Mouse (Mus musculus) kidney, embryonic 14.5 days (tissue): Measurements from ENCODE around the gene Socs1. TPM values are rescaled to one million over a fixed set of nuclear protein-coding genes. Genes with fewer than 3 reads are reported as not detected.

Experiments used
- ATAC-seq: fragments of 200-750 bp; cut with Nextera tagmentation; 2 replicates; pipeline ENCODE4 v1.8.0; 2017; ENCODE audit warnings: moderate number of reproducible peaks, mild to moderate bottlenecking, moderate TSS enrichment, moderate library complexity; ENCODE audit not compliant: low FRiP score, low TSS enrichment
- H3K27ac ChIP-seq: fragments of 300-500 bp; sonication (generic); 2 replicates; pipeline ENCODE4 v1.5.1; 2014; ENCODE audit warnings: low read depth, mild to moderate bottlenecking, low read length, moderate library complexity, mixed read lengths
- H3K27me3 ChIP-seq: fragments of 300-500 bp; sonication (generic); 2 replicates; pipeline ENCODE4 v1.6.1; 2014; ENCODE audit warnings: mild to moderate bottlenecking, low read length; ENCODE audit not compliant: control insufficient read depth, insufficient read depth
- H3K36me3 ChIP-seq: fragments of 300-500 bp; sonication (generic); 2 replicates; pipeline ENCODE4 v1.6.1; 2014; ENCODE audit warnings: low read length, mixed read lengths; ENCODE audit not compliant: control insufficient read depth, insufficient read depth
- H3K4me1 ChIP-seq: fragments of 300-500 bp; sonication (generic); 2 replicates; pipeline ENCODE4 v1.6.1; 2014; ENCODE audit warnings: low read length, mixed read lengths; ENCODE audit not compliant: control insufficient read depth, insufficient read depth
- H3K4me2 ChIP-seq: fragments of 300-500 bp; sonication (generic); replicated peaks from 2 replicates; pipeline ENCODE4 v1.6.1; 2014; ENCODE audit warnings: low read depth, mild to moderate bottlenecking, low read length
- H3K4me3 ChIP-seq: fragments of 300-500 bp; sonication (generic); 2 replicates; pipeline ENCODE4 v1.5.1; 2014; ENCODE audit warnings: mild to moderate bottlenecking, low read length
- H3K9ac ChIP-seq: fragments of 300-500 bp; sonication (generic); 2 replicates; pipeline ENCODE4 v1.6.1; 2014; ENCODE audit warnings: low read depth, mild to moderate bottlenecking, low read length, moderate library complexity
- H3K9me3 ChIP-seq: fragments of 300-500 bp; sonication (generic); 2 replicates; pipeline ENCODE4 v1.6.1; 2016; ENCODE audit warnings: low read length; ENCODE audit not compliant: control insufficient read depth
- WGBS: fragments of 180-500 bp; shearing (Covaris S2); extraction: QIAGEN DNeasy Blood & Tissue Kit; methylation state at CpG from one replicate; pipeline ENCODE4 v1.1.7; 2014; 5-methylcytosine and 5-hydroxymethylcytosine counted together
- polyA plus RNA-seq: library from polyadenylated mRNA; unstranded; fragments of >200 nt; fragmentation: Nextera tagmentation; extraction: Ambion mirVana; gene quantifications from 2 replicates; pipeline ENCODE4 v1.2.1, GENCODE M21; 2014

Socs1 gene
- polyA plus RNA-seq, 1 experiment from 2014 or later, result 6.3 TPM

- H3K4me3 ChIP-seq, result no peak overlapping the region
- H3K4me2 ChIP-seq, result no peak overlapping the region
- H3K36me3 ChIP-seq, result no peaks in the 10 kb centered on the region
- H3K27ac ChIP-seq, result no peak overlapping the region
- H3K9me3 ChIP-seq, result no peaks in the 10 kb centered on the region
- no peaks in the 10 kb centered on the region for H3K27me3 ChIP-seq
- H3K4me1 ChIP-seq, result peaks cover 14% of the 10 kb centered on the region; the same call in 1 of the 2 replicates
- H3K9ac ChIP-seq, result no peak overlapping the region
- WGBS, result 52% methylated on average over 19 of the region's 19 CpGs
- no peak for ATAC-seq
These were observed 13.4 kb downstream of the Socs1 start for GRCm38 (mm10) chr16:10771769-10772510.

GRCm38 (mm10) chr16:10770531-10771325 is 14.6 kb downstream of the Socs1 start:
- H3K4me2 ChIP-seq, result no peak overlapping the region
- no peak overlapping the region for H3K4me3 ChIP-seq
- ATAC-seq, result no peak
- no peaks in the 10 kb centered on the region for H3K36me3 ChIP-seq
- no peak overlapping the region for H3K27ac ChIP-seq
- H3K27me3 ChIP-seq, result no peaks in the 10 kb centered on the region
- 37% methylated on average over 4 of the region's 4 CpGs for WGBS
- H3K9ac ChIP-seq, result no peak overlapping the region
- peaks cover 7% of the 10 kb centered on the region; the same call in 1 of the 2 replicates for H3K4me1 ChIP-seq
- H3K9me3 ChIP-seq, result no peaks in the 10 kb centered on the region

GRCm38 (mm10) chr16:10769661-10770060 is 15.7 kb downstream of the Socs1 start:
- WGBS, result 47% methylated on average over 2 of the region's 2 CpGs
- no peak overlapping the region; the same call in 1 of the 2 replicates for H3K9ac ChIP-seq

DNA sequence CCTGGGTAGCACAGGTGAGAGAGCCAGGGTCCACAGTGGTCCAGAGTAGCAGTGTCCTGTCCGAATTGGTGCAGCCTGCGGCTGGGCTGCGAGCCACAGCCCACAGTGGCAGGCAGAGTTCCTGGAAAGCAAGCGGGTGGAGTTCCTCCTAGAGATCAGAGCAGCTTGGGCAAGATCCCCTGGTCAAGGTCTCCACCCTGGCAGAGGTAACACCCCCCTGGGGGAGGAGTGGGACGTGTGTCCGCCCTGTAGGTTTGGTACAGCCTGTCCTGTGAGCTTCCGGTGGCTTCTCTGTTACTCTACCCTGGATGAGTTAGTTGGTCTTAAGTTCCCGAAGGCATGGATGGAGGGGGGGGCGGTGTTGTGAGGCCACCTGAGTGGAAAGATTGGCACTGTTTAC is 16.5 kb downstream of the Socs1 start:
- H3K27me3 ChIP-seq, result no peaks in the 10 kb centered on the region
- H3K9ac ChIP-seq, result no peak overlapping the region
- no peak overlapping the region for H3K4me2 ChIP-seq
- WGBS, result 51% methylated on average over 9 of the region's 9 CpGs
- H3K4me1 ChIP-seq, result peaks cover 8% of the 10 kb centered on the region; the same call in 1 of the 2 replicates
- no peak overlapping the region for H3K27ac ChIP-seq
- ATAC-seq, result no peak
- no peak overlapping the region for H3K4me3 ChIP-seq
- no peaks in the 10 kb centered on the region for H3K36me3 ChIP-seq
- no peaks in the 10 kb centered on the region for H3K9me3 ChIP-seq

More at GRCm38 (mm10) chr16:10769661-10770060, 15.7 kb downstream of the Socs1 start:
- H3K4me1 ChIP-seq, result peaks cover 7% of the 10 kb centered on the region; the same call in 1 of the 2 replicates
- no peaks in the 10 kb centered on the region for H3K27me3 ChIP-seq
- no peak overlapping the region for H3K27ac ChIP-seq
- no peak for ATAC-seq
- no peak overlapping the region for H3K4me2 ChIP-seq
- no peaks in the 10 kb centered on the region for H3K9me3 ChIP-seq
- no peaks in the 10 kb centered on the region for H3K36me3 ChIP-seq
- H3K4me3 ChIP-seq, result no peak overlapping the region

- H3K9me3 ChIP-seq, result no peaks in the 10 kb centered on the region
- no peak overlapping the region for H3K4me2 ChIP-seq
- ATAC-seq, result peak; percentile 28; the same call in 1 of the 2 replicates
- no peaks in the 10 kb centered on the region for H3K36me3 ChIP-seq
- H3K4me1 ChIP-seq, result peaks cover 11% of the 10 kb centered on the region; the same call in 1 of the 2 replicates
- no peak overlapping the region for H3K27ac ChIP-seq
- no peak overlapping the region for H3K4me3 ChIP-seq
- no peak overlapping the region for H3K9ac ChIP-seq
- WGBS, result 39% methylated on average over 4 of the region's 4 CpGs
- no peaks in the 10 kb centered on the region for H3K27me3 ChIP-seq
These were observed 18.2 kb downstream of the Socs1 start for GRCm38 (mm10) chr16:10767158-10767557.

DNA sequence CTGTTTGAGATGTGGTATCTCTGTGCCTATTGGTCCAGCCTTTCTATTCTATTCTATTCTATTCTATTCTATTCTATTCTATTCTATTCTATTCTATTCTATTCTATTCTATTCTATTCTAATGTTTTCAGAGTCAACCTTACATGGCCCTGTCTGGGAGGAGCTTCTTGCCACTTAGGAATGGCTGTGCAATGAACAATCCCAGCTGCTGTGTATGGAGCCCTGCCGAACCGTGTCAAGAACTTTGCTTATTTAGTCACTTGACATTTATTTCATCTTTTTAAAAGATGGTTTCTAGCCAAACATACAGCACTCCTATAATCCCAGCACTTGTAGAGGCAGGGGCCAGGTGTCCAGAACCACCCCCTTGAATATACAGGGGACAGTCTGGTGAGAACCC is 21.0 kb downstream of the Socs1 start:
- no peak overlapping the region for H3K27ac ChIP-seq
- 35% methylated on average over 2 of the region's 2 CpGs for WGBS
- H3K36me3 ChIP-seq, result no peaks in the 10 kb centered on the region
- H3K9ac ChIP-seq, result no peak overlapping the region
- H3K9me3 ChIP-seq, result no peaks in the 10 kb centered on the region
- ATAC-seq, result no peak
- H3K4me2 ChIP-seq, result no peak overlapping the region
- no peak overlapping the region for H3K4me3 ChIP-seq
- H3K27me3 ChIP-seq, result no peaks in the 10 kb centered on the region
- H3K4me1 ChIP-seq, result 0 out of 2 replicates have a peak, but pooled peaks cover 4% of the 10 kb centered on the region

GRCm38 (mm10) chr16:10763540-10764264 is 21.6 kb downstream of the Socs1 start:
- no peak overlapping the region for H3K4me3 ChIP-seq
- H3K36me3 ChIP-seq, result no peaks in the 10 kb centered on the region
- WGBS, result 56% methylated on average over 6 of the region's 6 CpGs
- H3K27me3 ChIP-seq, result no peaks in the 10 kb centered on the region
- H3K9me3 ChIP-seq, result no peaks in the 10 kb centered on the region
- no peak for ATAC-seq
- no peak overlapping the region for H3K9ac ChIP-seq
- H3K4me1 ChIP-seq, result 0 out of 2 replicates have a peak, but pooled peaks cover 4% of the 10 kb centered on the region
- no peak overlapping the region for H3K27ac ChIP-seq
- no peak overlapping the region for H3K4me2 ChIP-seq

- H3K27me3 ChIP-seq, result no peaks in the 10 kb centered on the region
- 0 out of 2 replicates have a peak, but pooled peaks cover 4% of the 10 kb centered on the region for H3K4me1 ChIP-seq
- no peak overlapping the region for H3K27ac ChIP-seq
- H3K9me3 ChIP-seq, result no peaks in the 10 kb centered on the region
- no peak overlapping the region for H3K9ac ChIP-seq
- WGBS, result 59% methylated on average over 5 of the region's 5 CpGs
- no peak overlapping the region for H3K4me3 ChIP-seq
- ATAC-seq, result no peak
- no peak overlapping the region for H3K4me2 ChIP-seq
- H3K36me3 ChIP-seq, result no peaks in the 10 kb centered on the region
These were observed 22.7 kb downstream of the Socs1 start for GRCm38 (mm10) chr16:10762569-10763180.
